12 mouse cellular contexts compared by ENCODE assay signal in genomic region chr3:96488907-96489629, GRCm38 (mm10). TPM values are rescaled to one million over a fixed set of nuclear protein-coding genes. Genes with fewer than 3 reads are reported as not detected.
A peak's percentile ranks its signal among the peaks of the same experiment; 100 is the strongest.
DNase-seq lines count a peak whose midpoint lies in the region; ATAC-seq and TF ChIP-seq lines count a peak whose summit lies in the region.
"Not testable (repeated sequence)": the region's sequence is repeated elsewhere in the genome, so short reads cannot be mapped to it uniquely, and the experiment has no call there.
"Had no signal": no experiment of that assay in that cellular context is flagged by ENCODE, and none has a peak within 500 bp of the region (broad histone marks: within the 10 kb centered on the region; RNA-seq: fewer than 3 reads in every experiment).

No protein-coding gene starts in this region.

- ATAC-seq in embryonic facial prominence, embryonic 15.5 days (ENCODE audit: insufficient number of reproducible peaks, low FRiP score, low TSS enrichment, low read depth), result peak; percentile 65
- ATAC-seq in hindbrain, embryonic 15.5 days (ENCODE audit: low FRiP score, low read depth), result peak; percentile 73
- ATAC-seq in lung, embryonic 15.5 days (ENCODE audit: borderline replicate concordance, extremely low read depth, low FRiP score, low TSS enrichment), result peak; percentile 77
- ATAC-seq in monocyte, adult 5-6 weeks (replicated peaks; ENCODE audit: insufficient number of reproducible peaks, low FRiP score, low TSS enrichment, poor library complexity, severe bottlenecking), result peak; percentile 45

- not testable (repeated sequence) for H3K4me2 ChIP-seq in embryonic facial prominence, embryonic 15.5 days (replicated peaks); hindbrain, embryonic 15.5 days; lung, embryonic 15.5 days

- under 1% methylated on average over 9 of the region's 31 CpGs for WGBS in bone marrow, adult 2 months
- 0% methylated on average over 9 of the region's 31 CpGs for WGBS in embryonic facial prominence, embryonic 15.5 days
- 2% methylated on average over 9 of the region's 31 CpGs for WGBS in hindbrain, embryonic 15.5 days
- under 1% methylated on average over 9 of the region's 31 CpGs for whole genome bisulfite sequencing in limb, embryonic 10.5 days
- WGBS in lung, embryonic 15.5 days, result 0% methylated on average over 9 of the region's 31 CpGs

- not testable (repeated sequence) for H3K9ac ChIP-seq in embryonic facial prominence, embryonic 15.5 days; hindbrain, embryonic 15.5 days; lung, embryonic 15.5 days

- not testable (repeated sequence) for TF ChIP-seq POLR2A in bone marrow, adult 2 months (IDR thresholded peaks at IDR 0.05; ENCODE audit: borderline replicate concordance, control insufficient read depth, low read depth, low read length)

- H3K4me3 ChIP-seq in bone marrow, adult 2 months (replicated peaks; ENCODE audit: control insufficient read depth, low read depth, low read length), result peak overlapping the region; percentile 62
- H3K4me3 ChIP-seq in embryonic facial prominence, embryonic 15.5 days (replicated peaks), result peak overlapping the region; percentile 28
- H3K4me3 ChIP-seq in hindbrain, embryonic 15.5 days, result peak overlapping the region; percentile 30
- H3K4me3 ChIP-seq in limb, embryonic 10.5 days, result peak overlapping the region; percentile 32; the same call in 1 of the 2 replicates
- H3K4me3 ChIP-seq in lung, embryonic 15.5 days, result not testable (repeated sequence)

- DNase-seq in heart, adult 11 months, result peak; percentile 87
- DNase-seq in limb, embryonic 10.5 days (ENCODE audit: low spot score), result not testable (repeated sequence)
- DNase-seq in testis, postnatal 10 days (ENCODE audit: low spot score), result peak; percentile 21

- not testable (repeated sequence) for H3K36me3 ChIP-seq in embryonic facial prominence, embryonic 15.5 days; hindbrain, embryonic 15.5 days; limb, embryonic 10.5 days; lung, embryonic 15.5 days

- not testable (repeated sequence) for H3K9me3 ChIP-seq in embryonic facial prominence, embryonic 15.5 days (replicated peaks); hindbrain, embryonic 15.5 days; limb, embryonic 10.5 days (replicated peaks); lung, embryonic 15.5 days

- not testable (repeated sequence) for TF ChIP-seq CTCF in bone marrow, adult 2 months (IDR thresholded peaks at IDR 0.05; ENCODE audit: control insufficient read depth, insufficient read depth, low read length)

- H3K27me3 ChIP-seq in embryonic facial prominence, embryonic 15.5 days; hindbrain, embryonic 15.5 days; limb, embryonic 10.5 days (ENCODE audit: low read depth, poor library complexity, severe bottlenecking); lung, embryonic 15.5 days: not testable (repeated sequence)

- peak overlapping the region; percentile 89 for H3K27ac ChIP-seq in bone marrow, adult 2 months (ENCODE audit: control insufficient read depth, insufficient read depth, low read depth, low read length, poor library complexity)
- H3K27ac ChIP-seq in embryonic facial prominence, embryonic 15.5 days (replicated peaks), result peak overlapping the region; percentile 89
- peak overlapping the region; percentile 87 for H3K27ac ChIP-seq in hindbrain, embryonic 15.5 days (replicated peaks)
- peak overlapping the region; percentile 79; the same call in 1 of the 2 replicates for H3K27ac ChIP-seq in limb, embryonic 10.5 days
- H3K27ac ChIP-seq in lung, embryonic 15.5 days, result peak overlapping the region; percentile 85

- H3K4me1 ChIP-seq in bone marrow, adult 2 months (ENCODE audit: control insufficient read depth, insufficient read depth, low read length); embryonic facial prominence, embryonic 15.5 days: not testable (repeated sequence)
- peaks cover 10% of the 10 kb centered on the region for H3K4me1 ChIP-seq in hindbrain, embryonic 15.5 days (replicated peaks)
- H3K4me1 ChIP-seq in limb, embryonic 10.5 days, result peaks cover 15% of the 10 kb centered on the region
- peaks cover 10% of the 10 kb centered on the region; the same call in 1 of the 2 replicates for H3K4me1 ChIP-seq in lung, embryonic 15.5 days

RNA-seq across cellular contexts. Expression of gene Hfe2, which starts 35.9 kb away (rescaled TPM):
- 0.75 TPM in 1 of 2 replicates, not detected in the other for polyA plus RNA-seq in bone marrow, adult 2 months (2011; ENCODE audit: insufficient read depth, insufficient read length, low replicate concordance, missing spikeins)
- polyA plus RNA-seq in embryonic facial prominence, embryonic 15.5 days (2015; fragmentation: Nextera tagmentation; extraction: Ambion mirVana), result 12.4 and 16.1 TPM in 2 replicates
- 1.9 and 2.0 TPM in 2 replicates for polyA plus RNA-seq in hindbrain, embryonic 15.5 days (2015; fragmentation: Nextera tagmentation; extraction: Ambion mirVana)
- polyA plus RNA-seq in limb, embryonic 10.5 days (2016; fragmentation: Nextera tagmentation; extraction: Ambion mirVana), result 0.58 and 0.84 TPM in 2 replicates
- 0.55 and 0.57 TPM in 2 replicates for polyA plus RNA-seq in lung, embryonic 15.5 days (2015; fragmentation: Nextera tagmentation; extraction: Ambion mirVana)
- 0.64 TPM in 1 of 3 replicates, not detected in the others for total RNA-seq in monocyte, adult 5-6 weeks (2017)

RNA-seq across cellular contexts. Expression of gene BC107364, which starts 37.0 kb away (rescaled TPM):
- not detected in 2 replicates for polyA plus RNA-seq in bone marrow, adult 2 months (2011; ENCODE audit: insufficient read depth, insufficient read length, low replicate concordance, missing spikeins)
- 0.31 TPM in 1 of 2 replicates, not detected in the other for polyA plus RNA-seq in embryonic facial prominence, embryonic 15.5 days (2015; fragmentation: Nextera tagmentation; extraction: Ambion mirVana)
- polyA plus RNA-seq in hindbrain, embryonic 15.5 days (2015; fragmentation: Nextera tagmentation; extraction: Ambion mirVana), result not detected in 2 replicates
- polyA plus RNA-seq in limb, embryonic 10.5 days (2016; fragmentation: Nextera tagmentation; extraction: Ambion mirVana), result 0.14 TPM in 1 of 2 replicates, not detected in the other
- polyA plus RNA-seq in lung, embryonic 15.5 days (2015; fragmentation: Nextera tagmentation; extraction: Ambion mirVana), result 0.14 TPM in 1 of 2 replicates, not detected in the other
- not detected in 3 replicates for total RNA-seq in monocyte, adult 5-6 weeks (2017)
- total RNA-seq: adrenal gland, postnatal 14 days; ES-E14; gastrocnemius, adult 18-20 months; layer of hippocampus, postnatal 10 days had no signal
